Mouse (Mus musculus): ENCODE measurements around the gene Gm20481. TPM values are rescaled to one million over a fixed set of nuclear protein-coding genes. Genes with fewer than 3 reads are reported as not detected.
A peak's percentile ranks its signal among the peaks of the same experiment; 100 is the strongest.
"Not testable (repeated sequence)": the region's sequence is repeated elsewhere in the genome, so short reads cannot be mapped to it uniquely, and the experiment has no call there.

The Gm20481 gene
- total RNA-seq, 2 experiments from 2014 or later: not detected

GRCm38 (mm10) chr17:35001452-35002152 lies 31.9 kb downstream of the Gm20481 start:
- no peak for DNase-seq
- intact Hi-C loops (cut with DNase I): loop anchor here (10.0 kb wide), 1 partner anchor 233 kb away; the partner anchor contains the start of genes Atp6v1g2 and Nfkbil1

GRCm38 (mm10) chr17:35002153-35002865 lies 32.6 kb downstream of the Gm20481 start:
- no peak for DNase-seq
- intact Hi-C loops (cut with DNase I): loop anchor here (10.0 kb wide), 1 partner anchor 232 kb away; the partner anchor contains the start of genes Atp6v1g2 and Nfkbil1

DNA sequence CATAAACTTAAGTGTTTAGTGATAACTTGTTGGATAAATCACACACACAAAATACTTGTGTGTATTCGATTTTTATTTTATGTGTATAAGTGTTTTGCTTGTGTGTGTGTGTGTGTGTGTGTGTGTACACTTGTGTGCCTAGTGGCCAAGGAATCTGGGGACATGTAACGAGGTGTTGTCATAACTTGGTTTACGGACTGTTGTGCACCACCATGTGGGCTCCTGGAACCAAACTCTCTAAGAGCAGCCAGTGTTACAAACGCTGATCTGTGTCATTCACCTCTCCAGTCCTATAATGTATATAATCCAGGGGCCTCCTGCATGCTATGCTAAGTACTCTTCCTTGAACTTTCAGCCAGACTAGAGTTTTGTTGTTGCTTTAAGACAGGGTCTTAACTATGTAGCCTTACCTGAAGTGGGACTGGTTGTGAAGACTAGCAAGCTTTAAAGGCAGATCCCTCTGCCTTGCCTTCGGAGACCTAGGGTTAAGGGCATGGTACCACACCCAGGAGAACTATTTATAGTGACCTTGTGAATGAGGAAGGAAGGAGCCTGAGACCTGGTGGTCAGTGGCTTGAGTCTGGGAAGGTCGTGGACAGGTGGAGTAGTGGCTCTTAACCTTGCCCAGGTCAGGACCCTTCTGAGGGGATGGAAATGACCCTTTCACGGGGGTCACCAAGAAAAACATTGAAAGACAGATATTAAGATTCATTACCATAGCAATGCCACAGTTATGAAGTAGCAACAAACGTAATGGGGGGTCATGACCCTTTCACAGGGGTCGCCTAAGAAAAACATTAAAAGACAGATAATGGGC lies 33.5 kb downstream of the Gm20481 start:
- no peak for DNase-seq
- intact Hi-C loops (cut with DNase I): loop anchor here (10.0 kb wide), 1 partner anchor 232 kb away; the partner anchor contains the start of genes Atp6v1g2 and Nfkbil1

DNA sequence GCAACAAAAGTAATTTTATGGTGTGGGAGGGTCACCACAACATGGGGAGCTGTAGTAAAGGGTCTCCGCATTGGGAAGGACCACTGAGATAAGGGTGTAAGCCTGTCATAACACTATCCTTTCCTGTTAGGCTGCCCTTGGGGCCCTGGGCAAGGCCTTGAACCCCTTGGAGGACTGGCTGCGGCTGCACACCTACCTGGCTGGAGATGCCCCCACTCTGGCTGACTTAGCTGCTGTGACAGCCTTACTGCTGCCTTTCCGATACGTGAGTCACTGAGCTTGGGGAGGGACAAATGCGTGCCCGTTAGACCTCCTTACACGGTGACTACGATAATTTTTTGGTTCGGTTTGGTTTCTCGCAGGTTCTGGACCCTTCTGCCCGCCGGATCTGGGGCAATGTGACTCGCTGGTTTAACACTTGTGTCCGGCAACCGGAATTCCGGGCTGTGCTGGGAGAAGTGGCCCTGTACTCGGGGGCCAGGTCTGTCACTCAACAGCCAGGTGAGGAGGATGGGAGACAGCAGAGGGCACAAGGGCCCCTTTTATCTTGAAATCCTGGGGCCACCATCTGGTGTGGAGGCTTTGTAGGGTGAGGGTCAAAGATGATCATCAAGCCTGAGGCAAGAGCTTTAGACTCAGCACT lies 34.5 kb downstream of the Gm20481 start:
- intact Hi-C loops (cut with DNase I): loop anchor here (10.0 kb wide), 1 partner anchor 231 kb away; the partner anchor contains the start of genes Atp6v1g2 and Nfkbil1

DNA sequence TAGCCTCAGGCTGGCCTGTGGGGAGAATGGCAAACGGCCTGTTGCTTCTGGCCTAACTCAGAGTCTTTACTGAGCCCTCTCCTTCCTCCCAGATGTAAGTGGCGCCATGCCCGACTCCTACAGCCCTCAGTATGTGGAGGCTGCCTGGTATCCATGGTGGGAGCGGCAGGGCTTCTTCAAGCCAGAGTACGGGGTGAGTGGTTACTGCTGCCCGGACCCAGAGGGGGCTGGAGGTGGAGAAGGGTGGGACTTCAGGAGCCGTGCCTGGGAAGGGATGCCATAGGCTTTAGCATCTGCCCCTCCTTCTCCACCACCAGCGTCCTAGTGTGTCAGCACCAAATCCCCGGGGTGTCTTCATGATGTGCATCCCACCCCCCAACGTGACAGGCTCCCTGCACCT lies 35.4 kb downstream of the Gm20481 start:
- no peak for DNase-seq
- intact Hi-C loops (cut with DNase I): loop anchor here (10.0 kb wide), 1 partner anchor 230 kb away; the partner anchor contains the start of genes Atp6v1g2 and Nfkbil1

More for the DNA sequence above, 34.5 kb downstream of the Gm20481 start:
- no peak for DNase-seq

GRCm38 (mm10) chr17:35005902-35006301 lies 36.2 kb downstream of the Gm20481 start:
- intact Hi-C loops (cut with DNase I): loop anchor here (10.0 kb wide), 1 partner anchor 229 kb away; the partner anchor contains the start of genes Atp6v1g2 and Nfkbil1
- not testable (repeated sequence) for DNase-seq

GRCm38 (mm10) chr17:35007387-35007991 lies 37.8 kb downstream of the Gm20481 start:
- no peak for DNase-seq
- intact Hi-C loops (cut with DNase I): loop anchor here (10.0 kb wide), 1 partner anchor 227 kb away; the partner anchor contains the start of genes Atp6v1g2 and Nfkbil1

- intact Hi-C loops (cut with DNase I): loop anchor here (10.0 kb wide), 1 partner anchor 225 kb away; the partner anchor contains the start of genes Atp6v1g2 and Nfkbil1
- DNase-seq: no peak
Observed at GRCm38 (mm10) chr17:35009586-35009985, 39.9 kb downstream of the Gm20481 start.

- intact Hi-C loops (cut with DNase I): no loop called here
- DNase-seq: no peak
Observed at GRCm38 (mm10) chr17:35011440-35011839, 41.7 kb downstream of the Gm20481 start.

DNA sequence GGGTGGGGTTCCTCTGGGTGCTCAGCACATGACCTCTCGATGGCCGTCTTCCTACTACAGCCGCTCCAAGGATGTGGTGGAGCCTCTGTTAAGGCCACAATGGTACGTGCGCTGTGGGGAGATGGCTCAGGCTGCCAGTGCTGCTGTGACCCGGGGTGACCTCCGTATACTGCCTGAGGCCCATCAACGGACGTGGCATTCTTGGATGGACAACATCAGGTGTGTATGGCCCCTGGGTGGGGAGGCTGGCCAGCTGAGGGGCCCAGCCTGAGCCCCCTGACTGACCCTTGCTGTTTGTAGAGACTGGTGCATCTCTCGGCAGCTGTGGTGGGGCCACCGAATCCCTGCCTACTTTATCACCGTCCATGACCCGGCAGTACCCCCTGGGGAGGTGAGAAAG lies 42.7 kb downstream of the Gm20481 start:
- no peak for DNase-seq

DNA sequence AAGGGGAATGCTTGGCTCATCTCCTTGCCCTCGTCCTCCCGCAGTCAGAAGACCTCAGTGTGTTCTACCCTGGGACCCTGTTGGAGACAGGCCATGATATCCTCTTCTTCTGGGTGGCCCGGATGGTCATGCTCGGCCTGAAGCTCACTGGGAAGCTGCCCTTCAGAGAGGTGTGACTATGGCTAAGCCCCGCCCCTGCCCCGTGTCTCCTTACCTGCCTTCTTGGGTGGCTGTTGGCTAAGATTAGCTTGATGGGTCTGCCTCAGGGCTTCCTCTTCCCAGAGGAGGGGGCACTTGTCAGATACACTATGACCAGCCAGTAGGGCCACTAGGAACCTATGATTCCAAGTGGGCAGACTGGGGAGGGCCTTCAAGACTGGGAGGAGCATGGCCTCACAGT lies 43.5 kb downstream of the Gm20481 start:
- DNase-seq: no peak
- intact Hi-C loops (cut with DNase I): no loop called here

More for the DNA sequence above, 42.7 kb downstream of the Gm20481 start:
- intact Hi-C loops (cut with DNase I): no loop called here

GRCm38 (mm10) chr17:35015296-35015695 lies 45.6 kb downstream of the Gm20481 start:
- intact Hi-C loops (cut with DNase I): no loop called here
- DNase-seq: no peak

DNA sequence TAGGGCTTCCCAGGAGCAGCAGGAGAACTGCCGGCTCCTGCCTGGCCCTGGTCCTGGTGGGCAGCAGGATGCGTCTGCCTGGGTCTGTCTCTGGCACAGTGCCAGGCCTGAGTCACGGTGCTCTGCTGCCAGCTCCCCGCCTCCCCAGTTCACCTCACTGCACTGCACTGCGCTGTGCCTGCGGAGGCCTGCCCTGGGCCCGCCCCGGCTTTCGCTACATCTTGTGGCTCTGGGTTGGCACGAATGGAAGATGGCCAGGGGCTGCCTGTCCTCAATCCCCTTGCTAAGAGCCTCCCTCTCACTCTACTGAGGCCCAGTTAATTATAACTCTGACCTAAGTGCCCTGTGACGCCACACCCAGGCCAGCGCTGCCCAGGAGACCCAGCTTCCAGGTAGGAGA lies 46.7 kb downstream of the Gm20481 start, which contains the start of gene Vwa7:
TSS of gene Vwa7 (plus strand) at position 204 of the 400 bp plus-strand sequence.
- intact Hi-C loops (cut with DNase I): no loop called here
- DNase-seq: peak; percentile 61

DNA sequence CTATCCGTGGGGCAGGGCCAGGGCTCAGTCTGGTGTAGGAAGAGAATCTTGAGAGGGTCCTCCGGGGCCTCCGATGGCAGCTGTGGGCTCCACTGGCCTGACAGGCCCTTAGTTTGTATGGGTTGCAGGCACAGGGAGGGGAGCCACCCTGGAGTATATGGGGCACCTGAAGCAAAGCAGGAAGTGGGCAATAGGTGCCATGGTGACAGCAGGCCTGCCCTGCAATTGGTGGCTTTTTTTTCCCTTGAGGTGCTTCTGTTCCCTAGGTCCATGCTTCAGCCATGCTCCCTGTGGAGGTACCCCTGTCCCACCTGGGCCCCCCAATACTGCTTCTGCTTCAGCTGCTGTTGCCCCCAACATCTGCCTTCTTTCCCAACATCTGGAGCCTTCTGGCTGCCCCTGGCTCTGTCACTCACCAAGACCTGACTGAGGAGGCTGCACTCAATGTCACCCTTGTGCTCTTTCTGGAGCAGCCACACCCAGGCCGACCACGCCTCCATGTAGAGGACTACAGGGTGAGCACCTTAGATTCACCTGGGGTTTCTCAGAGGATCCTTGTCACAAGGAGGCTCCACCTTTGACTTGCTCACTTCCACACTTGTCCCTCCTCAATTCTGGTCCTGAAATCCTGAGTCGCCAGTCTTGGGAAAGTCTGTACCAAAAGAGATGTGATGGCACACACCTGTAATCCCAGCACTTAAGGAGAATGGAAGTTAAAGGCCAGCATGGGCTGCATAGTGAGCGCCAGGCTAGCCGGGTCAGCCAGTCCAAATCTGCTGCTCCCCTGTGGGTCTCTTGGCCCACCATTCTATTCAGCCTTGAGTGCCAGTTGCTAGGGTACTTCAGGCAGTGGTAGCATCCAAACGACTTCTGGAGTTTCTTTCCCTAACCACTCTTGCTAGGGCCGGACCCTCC lies 47.3 kb downstream of the Gm20481 start:
- no peak for DNase-seq
- intact Hi-C loops (cut with DNase I): no loop called here

- no peak for DNase-seq
Observed at GRCm38 (mm10) chr17:35017706-35018030, 48.0 kb downstream of the Gm20481 start.

DNA sequence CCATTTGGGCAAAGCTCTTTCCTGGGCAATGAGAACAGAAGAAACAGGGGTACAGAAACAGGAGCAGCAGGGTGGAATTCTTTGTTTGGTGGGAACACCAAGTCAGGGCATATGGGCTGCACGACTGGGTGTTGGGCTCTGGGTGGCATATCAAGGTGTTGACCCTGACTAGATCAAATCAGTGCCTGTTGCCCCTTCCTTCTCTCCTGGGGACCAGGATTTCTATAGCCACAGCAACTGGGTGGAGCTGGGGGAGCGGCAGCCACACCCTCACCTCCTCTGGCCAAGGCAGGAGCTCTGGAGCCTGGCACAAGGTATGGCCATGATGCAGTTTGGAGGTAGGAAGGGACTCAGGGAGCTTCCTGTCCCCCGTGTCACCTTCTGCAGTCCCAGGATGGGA lies 48.5 kb downstream of the Gm20481 start:
- no peak for DNase-seq
- intact Hi-C loops (cut with DNase I): no loop called here

More at GRCm38 (mm10) chr17:35017706-35018030, 48.0 kb downstream of the Gm20481 start:
- intact Hi-C loops (cut with DNase I): no loop called here

GRCm38 (mm10) chr17:35019894-35020293 lies 50.2 kb downstream of the Gm20481 start:
- no peak for DNase-seq

GRCm38 (mm10) chr17:35020551-35020950 lies 50.8 kb downstream of the Gm20481 start:
- no peak for DNase-seq
- intact Hi-C loops (cut with DNase I): loop anchor here (2.0 kb wide), 1 partner anchor 58 kb away; the partner anchor contains the start of gene Ly6g6d

More at GRCm38 (mm10) chr17:35019894-35020293, 50.2 kb downstream of the Gm20481 start:
- intact Hi-C loops (cut with DNase I): loop anchor here (2.0 kb wide), 1 partner anchor 59 kb away; the partner anchor contains the start of gene Ly6g6d
